Comparison of ENCODE assay signal across 34 mouse cellular contexts in the genomic region with DNA sequence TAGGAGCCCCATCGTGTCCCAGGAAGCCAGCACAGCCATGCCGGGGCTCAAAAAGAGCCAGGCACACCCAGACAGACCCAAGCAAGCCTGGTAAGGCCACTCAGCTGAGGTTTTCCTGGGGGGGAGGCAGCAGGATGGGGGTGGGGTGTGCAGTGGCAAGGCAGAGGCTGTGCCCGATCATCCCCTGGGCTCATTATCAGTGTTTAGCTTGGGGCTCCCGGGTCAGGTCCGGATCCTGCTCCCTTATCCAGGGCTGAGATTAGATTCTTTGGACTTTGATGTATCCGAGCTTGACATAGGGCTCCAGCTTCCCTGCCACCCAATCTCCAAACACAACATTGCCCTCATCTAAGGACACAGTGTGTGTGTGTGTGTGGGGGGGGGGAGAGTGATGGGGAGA. TPM values are rescaled to one million over a fixed set of nuclear protein-coding genes. Genes with fewer than 3 reads are reported as not detected.
DNase-seq lines count a peak whose midpoint lies in the region; ATAC-seq and TF ChIP-seq lines count a peak whose summit lies in the region.
"Had no signal": no experiment of that assay in that cellular context is flagged by ENCODE, and none has a peak within 500 bp of the region (broad histone marks: within the 10 kb centered on the region; RNA-seq: fewer than 3 reads in every experiment).

No protein-coding gene starts in this region.

- no peak for TF ChIP-seq CTCF in intestine, postnatal 0 days (IDR thresholded peaks at IDR 0.05; ENCODE audit: low read depth)
- no peak for TF ChIP-seq CTCF in midbrain, postnatal 0 days (IDR thresholded peaks at IDR 0.05)

- H3K4me1 ChIP-seq in intestine, embryonic 15.5 days (replicated peaks) = 0 out of 2 replicates have a peak, but pooled peaks cover 4% of the 10 kb centered on the region
- H3K4me1 ChIP-seq in intestine, postnatal 0 days (replicated peaks; ENCODE audit: control insufficient read depth, insufficient read depth, low read length) = no peaks in the 10 kb centered on the region
- no peaks in the 10 kb centered on the region for H3K4me1 ChIP-seq in midbrain, postnatal 0 days (ENCODE audit: insufficient read depth, low read length)
- no peaks in the 10 kb centered on the region for H3K4me1 ChIP-seq in midbrain, embryonic 11.5 days (ENCODE audit: control insufficient read depth, insufficient read depth, low read length)
- peaks cover 4% of the 10 kb centered on the region; the same call in 1 of the 2 replicates for H3K4me1 ChIP-seq in stomach, embryonic 14.5 days (ENCODE audit: control insufficient read depth, insufficient read depth, low read length)
- H3K4me1 ChIP-seq: forebrain, embryonic 13.5 days; hindbrain, embryonic 13.5 days; kidney, embryonic 15.5 days; neural tube, embryonic 12.5 days had no signal

- H3K9ac ChIP-seq in intestine, embryonic 15.5 days = no peak overlapping the region
- H3K9ac ChIP-seq in intestine, postnatal 0 days (ENCODE audit: low read depth, low read length) = no peak overlapping the region
- no peak overlapping the region for H3K9ac ChIP-seq in midbrain, postnatal 0 days (replicated peaks; ENCODE audit: low read length, poor library complexity, severe bottlenecking)
- no peak overlapping the region for H3K9ac ChIP-seq in midbrain, embryonic 11.5 days (ENCODE audit: low read length)
- no peak overlapping the region for H3K9ac ChIP-seq in stomach, embryonic 14.5 days (replicated peaks; ENCODE audit: low read depth, low read length)
- H3K9ac ChIP-seq: forebrain, embryonic 13.5 days; hindbrain, embryonic 13.5 days; kidney, embryonic 15.5 days; limb, embryonic 12.5 days; liver, embryonic 14.5 days; lung, embryonic 14.5 days; neural tube, embryonic 12.5 days had no signal

- ATAC-seq in intestine, embryonic 15.5 days = peak; percentile 27; the same call in 1 of the 2 replicates
- ATAC-seq in intestine, postnatal 0 days = no peak
- ATAC-seq in midbrain, postnatal 0 days (ENCODE audit: low FRiP score) = 0 out of 2 replicates have a peak, but pooled peaks have one; percentile 9
- ATAC-seq in midbrain, embryonic 11.5 days (ENCODE audit: low FRiP score) = no peak
- peak; percentile 42; the same call in 1 of the 2 replicates for ATAC-seq in stomach, embryonic 14.5 days (ENCODE audit: insufficient number of reproducible peaks, insufficient read depth, low FRiP score, low read depth)
- ATAC-seq: activated CD4-positive, CD25-positive, alpha-beta regulatory T cell, adult 4 months; forebrain, embryonic 13.5 days; midbrain, embryonic 16.5 days had no signal

- H3K27me3 ChIP-seq in intestine, embryonic 15.5 days (replicated peaks) = no peaks in the 10 kb centered on the region
- no peaks in the 10 kb centered on the region for H3K27me3 ChIP-seq in intestine, postnatal 0 days (replicated peaks; ENCODE audit: control insufficient read depth, insufficient read depth, low read length)
- H3K27me3 ChIP-seq in midbrain, postnatal 0 days (ENCODE audit: insufficient read depth, low read length) = no peaks in the 10 kb centered on the region
- H3K27me3 ChIP-seq in midbrain, embryonic 11.5 days (ENCODE audit: control insufficient read depth, insufficient read depth, low read length) = no peaks in the 10 kb centered on the region
- H3K27me3 ChIP-seq in stomach, embryonic 14.5 days (ENCODE audit: control insufficient read depth, insufficient read depth, low read length) = no peaks in the 10 kb centered on the region
- H3K27me3 ChIP-seq: forebrain, embryonic 13.5 days; kidney, embryonic 15.5 days; limb, embryonic 12.5 days; neural tube, embryonic 12.5 days had no signal

- H3K4me2 ChIP-seq in intestine, embryonic 15.5 days (replicated peaks) = no peak overlapping the region
- H3K4me2 ChIP-seq in intestine, postnatal 0 days (replicated peaks; ENCODE audit: low read depth) = no peak overlapping the region
- H3K4me2 ChIP-seq in midbrain, postnatal 0 days (ENCODE audit: low read depth, low read length, poor library complexity, severe bottlenecking) = no peak overlapping the region
- no peak overlapping the region for H3K4me2 ChIP-seq in midbrain, embryonic 11.5 days
- H3K4me2 ChIP-seq in stomach, embryonic 14.5 days (replicated peaks; ENCODE audit: low read depth, low read length) = no peak overlapping the region
- H3K4me2 ChIP-seq: forebrain, embryonic 13.5 days; hindbrain, embryonic 13.5 days; kidney, embryonic 15.5 days; limb, embryonic 12.5 days; lung, embryonic 14.5 days; neural tube, embryonic 12.5 days had no signal

- 60% methylated on average over 6 of the region's 6 CpGs for WGBS in intestine, embryonic 15.5 days
- WGBS in intestine, postnatal 0 days = 24% methylated on average over 6 of the region's 6 CpGs
- 72% methylated on average over 6 of the region's 6 CpGs for WGBS in midbrain, postnatal 0 days
- 70% methylated on average over 6 of the region's 6 CpGs for WGBS in midbrain, embryonic 11.5 days
- 58% methylated on average over 6 of the region's 6 CpGs for WGBS in stomach, embryonic 14.5 days

- H3K4me3 ChIP-seq in intestine, embryonic 15.5 days (replicated peaks) = no peak overlapping the region
- no peak overlapping the region for H3K4me3 ChIP-seq in intestine, postnatal 0 days (ENCODE audit: low read depth, low read length)
- H3K4me3 ChIP-seq in midbrain, postnatal 0 days (ENCODE audit: low read depth, low read length) = no peak overlapping the region
- H3K4me3 ChIP-seq in midbrain, embryonic 11.5 days (ENCODE audit: low read depth, low read length) = no peak overlapping the region
- H3K4me3 ChIP-seq in stomach, embryonic 14.5 days (ENCODE audit: low read depth, low read length) = no peak overlapping the region
- H3K4me3 ChIP-seq: forebrain, embryonic 13.5 days; hindbrain, embryonic 13.5 days; kidney, embryonic 15.5 days; layer of hippocampus, adult 2 months; left cerebral cortex, adult 2 months; limb, embryonic 12.5 days; myocyte; neural tube, embryonic 12.5 days had no signal

- intact Hi-C loops in heart, postnatal 14 days (cut with DNase I) = no loop called here

- H3K36me3 ChIP-seq in intestine, embryonic 15.5 days = no peaks in the 10 kb centered on the region
- H3K36me3 ChIP-seq in intestine, postnatal 0 days (ENCODE audit: control insufficient read depth, insufficient read depth) = no peaks in the 10 kb centered on the region
- no peaks in the 10 kb centered on the region for H3K36me3 ChIP-seq in midbrain, postnatal 0 days (ENCODE audit: insufficient read depth, low read length)
- no peaks in the 10 kb centered on the region for H3K36me3 ChIP-seq in midbrain, embryonic 11.5 days (ENCODE audit: control insufficient read depth, insufficient read depth, low read length)
- H3K36me3 ChIP-seq in stomach, embryonic 14.5 days (ENCODE audit: control insufficient read depth, insufficient read depth, low read length) = no peaks in the 10 kb centered on the region
- H3K36me3 ChIP-seq: hindbrain, embryonic 13.5 days; kidney, embryonic 15.5 days; limb, embryonic 12.5 days; neural tube, embryonic 12.5 days had no signal

- H3K9me3 ChIP-seq in intestine, embryonic 15.5 days = no peaks in the 10 kb centered on the region
- no peaks in the 10 kb centered on the region for H3K9me3 ChIP-seq in intestine, postnatal 0 days (ENCODE audit: control insufficient read depth)
- H3K9me3 ChIP-seq in midbrain, postnatal 0 days (ENCODE audit: low read length) = no peaks in the 10 kb centered on the region
- no peaks in the 10 kb centered on the region for H3K9me3 ChIP-seq in midbrain, embryonic 11.5 days (ENCODE audit: control insufficient read depth, low read length)
- no peaks in the 10 kb centered on the region for H3K9me3 ChIP-seq in stomach, embryonic 14.5 days (ENCODE audit: control insufficient read depth, low read depth, low read length)
- H3K9me3 ChIP-seq: forebrain, embryonic 13.5 days; hindbrain, embryonic 13.5 days; kidney, embryonic 15.5 days; limb, embryonic 12.5 days; neural tube, embryonic 12.5 days had no signal

- DNase-seq in midbrain, postnatal 0 days (ENCODE audit: low spot score) = no peak
- no peak for DNase-seq in midbrain, embryonic 11.5 days (ENCODE audit: low spot score, missing footprints)
- DNase-seq in layer of hippocampus, adult 11-12 months (ENCODE audit: low spot score) = no peak
- no peak for DNase-seq in heart, postnatal 14 days
- DNase-seq: adrenal gland, postnatal 10 days; cerebellum, adult 11 months; cerebellum, adult 9-10 months; cerebellum, postnatal 36 days; gastrocnemius, postnatal 10 days; heart, postnatal 4 days; kidney, adult 18-20 months; kidney, postnatal 25 days; lung, embryonic 14.5 days; lung, postnatal 14 days; thymus, adult 18-20 months; thymus, postnatal 25 days had no signal

- H3K27ac ChIP-seq in intestine, embryonic 15.5 days = no peak overlapping the region
- no peak overlapping the region for H3K27ac ChIP-seq in intestine, postnatal 0 days (ENCODE audit: low read depth, low read length)
- no peak overlapping the region for H3K27ac ChIP-seq in midbrain, postnatal 0 days (ENCODE audit: low read depth, low read length)
- H3K27ac ChIP-seq in midbrain, embryonic 11.5 days (ENCODE audit: low read depth, low read length) = no peak overlapping the region
- H3K27ac ChIP-seq in stomach, embryonic 14.5 days (ENCODE audit: low read length) = no peak overlapping the region
- H3K27ac ChIP-seq: forebrain, embryonic 13.5 days; hindbrain, embryonic 13.5 days; kidney, embryonic 15.5 days; layer of hippocampus, adult 2 months; left cerebral cortex, adult 2 months; limb, embryonic 12.5 days; liver, embryonic 14.5 days; neural tube, embryonic 12.5 days had no signal

RNA-seq across cellular contexts. Expression of a gene that starts 14.8 kb away (rescaled TPM):
- polyA plus RNA-seq in intestine, embryonic 15.5 days (2015; fragmentation: Nextera tagmentation; extraction: Ambion mirVana) = 0.93 and 0.99 TPM in 2 replicates
- 7.4 and 24.6 TPM in 2 replicates for polyA plus RNA-seq in intestine, postnatal 0 days (2015; fragmentation: Nextera tagmentation; extraction: Ambion mirVana)
- 0.27 and 1.5 TPM in 2 replicates for total RNA-seq in midbrain, postnatal 0 days (2014; rRNA removed)
- 0.19 TPM in 1 of 2 replicates, not detected in the other for polyA plus RNA-seq in midbrain, postnatal 0 days (2015; fragmentation: Nextera tagmentation; extraction: Ambion mirVana)
- polyA plus RNA-seq in midbrain, embryonic 11.5 days (2014; fragmentation: Nextera tagmentation; extraction: Ambion mirVana) = not detected in 2 replicates
- 36.4 and 43.8 TPM in 2 replicates for polyA plus RNA-seq in stomach, embryonic 14.5 days (2014; fragmentation: Nextera tagmentation; extraction: Ambion mirVana)
- not detected for total RNA-seq in heart, postnatal 14 days (2021)
- total RNA-seq: adrenal gland, postnatal 10 days; gastrocnemius, postnatal 10 days; granulocyte monocyte progenitor cell, adult 5-6 weeks; heart, postnatal 4 days; layer of hippocampus, adult 2 months; layer of hippocampus, postnatal 14 days; left cerebral cortex, adult 2 months; left cerebral cortex, postnatal 25 days; megakaryocyte progenitor cell, adult 5-6 weeks had no signal
- polyA plus RNA-seq: activated CD4-positive, CD25-positive, alpha-beta regulatory T cell, adult 4 months; forebrain, embryonic 13.5 days; hindbrain, embryonic 13.5 days; limb, embryonic 12.5 days; liver, embryonic 14.5 days; myocyte; neural tube, embryonic 12.5 days had no signal

RNA-seq across cellular contexts. Expression of a gene that starts 17.3 kb away (rescaled TPM):
- polyA plus RNA-seq in intestine, embryonic 15.5 days (2015; fragmentation: Nextera tagmentation; extraction: Ambion mirVana) = 0.40 and 0.52 TPM in 2 replicates
- 0.33 and 0.64 TPM in 2 replicates for polyA plus RNA-seq in intestine, postnatal 0 days (2015; fragmentation: Nextera tagmentation; extraction: Ambion mirVana)
- total RNA-seq in midbrain, postnatal 0 days (2014; rRNA removed) = 2.5 and 3.2 TPM in 2 replicates
- polyA plus RNA-seq in midbrain, postnatal 0 days (2015; fragmentation: Nextera tagmentation; extraction: Ambion mirVana) = 2.2 and 3.2 TPM in 2 replicates
- 0.72 and 2.1 TPM in 2 replicates for polyA plus RNA-seq in midbrain, embryonic 11.5 days (2014; fragmentation: Nextera tagmentation; extraction: Ambion mirVana)
- polyA plus RNA-seq in stomach, embryonic 14.5 days (2014; fragmentation: Nextera tagmentation; extraction: Ambion mirVana) = 2.0 and 2.1 TPM in 2 replicates
- 1 to 10 TPM; 3.8 to 5.4 TPM for total RNA-seq in heart, postnatal 14 days (2021)
- polyA plus RNA-seq: activated CD4-positive, CD25-positive, alpha-beta regulatory T cell, adult 4 months; forebrain, embryonic 13.5 days; limb, embryonic 12.5 days; lung, embryonic 14.5 days had no signal

RNA-seq across cellular contexts. Expression of a gene that starts 17.6 kb away (rescaled TPM):
- 0.18 and 0.24 TPM in 2 replicates for polyA plus RNA-seq in intestine, embryonic 15.5 days (2015; fragmentation: Nextera tagmentation; extraction: Ambion mirVana)
- 0.12 TPM in 1 of 2 replicates, not detected in the other for polyA plus RNA-seq in intestine, postnatal 0 days (2015; fragmentation: Nextera tagmentation; extraction: Ambion mirVana)
- total RNA-seq in midbrain, postnatal 0 days (2014; rRNA removed) = 5.2 and 5.8 TPM in 2 replicates
- 0.56 and 0.90 TPM in 2 replicates for polyA plus RNA-seq in midbrain, postnatal 0 days (2015; fragmentation: Nextera tagmentation; extraction: Ambion mirVana)
- 1.7 and 2.3 TPM in 2 replicates for polyA plus RNA-seq in midbrain, embryonic 11.5 days (2014; fragmentation: Nextera tagmentation; extraction: Ambion mirVana)
- polyA plus RNA-seq in stomach, embryonic 14.5 days (2014; fragmentation: Nextera tagmentation; extraction: Ambion mirVana) = 0.98 and 1.2 TPM in 2 replicates
- total RNA-seq in heart, postnatal 14 days (2021) = under 1 TPM; 0.74 to 0.78 TPM
- total RNA-seq: granulocyte monocyte progenitor cell, adult 5-6 weeks had no signal
- polyA plus RNA-seq: activated CD4-positive, CD25-positive, alpha-beta regulatory T cell, adult 4 months had no signal

RNA-seq across cellular contexts. Expression of a gene that starts 23.1 kb away (rescaled TPM):
- polyA plus RNA-seq in intestine, embryonic 15.5 days (2015; fragmentation: Nextera tagmentation; extraction: Ambion mirVana) = 4.8 and 5.5 TPM in 2 replicates
- polyA plus RNA-seq in intestine, postnatal 0 days (2015; fragmentation: Nextera tagmentation; extraction: Ambion mirVana) = 2.9 TPM in 2 replicates
- total RNA-seq in midbrain, postnatal 0 days (2014; rRNA removed) = 128 and 165 TPM in 2 replicates
- 68.9 and 75.7 TPM in 2 replicates for polyA plus RNA-seq in midbrain, postnatal 0 days (2015; fragmentation: Nextera tagmentation; extraction: Ambion mirVana)
- 7.0 and 9.3 TPM in 2 replicates for polyA plus RNA-seq in midbrain, embryonic 11.5 days (2014; fragmentation: Nextera tagmentation; extraction: Ambion mirVana)
- polyA plus RNA-seq in stomach, embryonic 14.5 days (2014; fragmentation: Nextera tagmentation; extraction: Ambion mirVana) = 4.2 and 5.2 TPM in 2 replicates
- total RNA-seq in heart, postnatal 14 days (2021) = 1 to 10 TPM; 3.3 to 5.4 TPM
- total RNA-seq: granulocyte monocyte progenitor cell, adult 5-6 weeks had no signal
- polyA plus RNA-seq: activated CD4-positive, CD25-positive, alpha-beta regulatory T cell, adult 4 months had no signal

RNA-seq across cellular contexts. Expression of a gene that starts 23.7 kb away (rescaled TPM):
- polyA plus RNA-seq in intestine, embryonic 15.5 days (2015; fragmentation: Nextera tagmentation; extraction: Ambion mirVana) = 425 and 452 TPM in 2 replicates
- 384 and 398 TPM in 2 replicates for polyA plus RNA-seq in intestine, postnatal 0 days (2015; fragmentation: Nextera tagmentation; extraction: Ambion mirVana)
- 117 and 136 TPM in 2 replicates for total RNA-seq in midbrain, postnatal 0 days (2014; rRNA removed)
- polyA plus RNA-seq in midbrain, postnatal 0 days (2015; fragmentation: Nextera tagmentation; extraction: Ambion mirVana) = 334 and 339 TPM in 2 replicates
- polyA plus RNA-seq in midbrain, embryonic 11.5 days (2014; fragmentation: Nextera tagmentation; extraction: Ambion mirVana) = 359 and 375 TPM in 2 replicates
- polyA plus RNA-seq in stomach, embryonic 14.5 days (2014; fragmentation: Nextera tagmentation; extraction: Ambion mirVana) = 416 and 439 TPM in 2 replicates
- total RNA-seq in heart, postnatal 14 days (2021) = 100 to 1,000 TPM; 129 TPM

Comparison
In these comparisons a context has a peak if more than half of its experiments do, and no peak if none do; other contexts are left out.
1. ATAC-seq: peak in intestine, embryonic 15.5 days (single experiment), midbrain, postnatal 0 days (single experiment) and stomach, embryonic 14.5 days (single experiment); none in intestine, postnatal 0 days (single experiment) and midbrain, embryonic 11.5 days (single experiment).